Mouse (Mus musculus): ENCODE measurements at regions not wholly inside any gene's neighbourhood (a gene's known extent, or its start where the extent isn't known, plus 50 kb on each side); places are given as distances from the start of the nearest gene placed in this dataset.

DNA sequence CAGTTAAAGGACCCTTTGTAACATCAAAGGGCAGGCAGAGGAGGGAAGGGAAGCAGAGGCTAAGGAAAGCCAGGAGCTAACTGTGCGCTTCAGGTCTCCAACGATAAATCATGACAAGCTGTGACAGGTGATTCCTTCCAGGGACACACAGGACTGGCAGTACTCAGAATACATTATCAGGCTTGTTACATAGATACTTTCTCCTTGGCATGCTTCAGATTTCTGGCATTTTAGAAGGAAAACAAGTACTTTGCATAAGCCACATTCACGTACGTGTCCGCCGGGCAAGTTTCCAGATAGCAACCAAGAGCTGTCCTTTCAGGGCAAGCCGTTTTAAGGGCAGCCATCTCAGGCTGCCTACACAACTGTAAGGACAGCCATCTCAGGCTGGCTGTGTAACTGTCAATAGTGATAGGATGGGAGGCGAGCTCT lies 56.9 kb upstream of the Tgm3 start:
- Histone ChIP-seq H3K9ac (replicated peaks) (no peak overlapping the region), H3K27me3 (replicated peaks) (no peaks in the 10 kb centered on the region), H3K4me2 (no peak overlapping the region), H3K27ac (replicated peaks) (no peak overlapping the region), H3K36me3 (no peaks in the 10 kb centered on the region), H3K4me3 (replicated peaks) (no peak overlapping the region), H3K9me3 (replicated peaks) (no peaks in the 10 kb centered on the region), H3K4me1 (peaks cover 6% of the 10 kb centered on the region; the same call in 1 of the 2 replicates)
- ATAC-seq (ENCODE audit: low FRiP score), result peak; percentile 59
- 46% methylated on average over 8 of the region's 8 CpGs for WGBS

DNA sequence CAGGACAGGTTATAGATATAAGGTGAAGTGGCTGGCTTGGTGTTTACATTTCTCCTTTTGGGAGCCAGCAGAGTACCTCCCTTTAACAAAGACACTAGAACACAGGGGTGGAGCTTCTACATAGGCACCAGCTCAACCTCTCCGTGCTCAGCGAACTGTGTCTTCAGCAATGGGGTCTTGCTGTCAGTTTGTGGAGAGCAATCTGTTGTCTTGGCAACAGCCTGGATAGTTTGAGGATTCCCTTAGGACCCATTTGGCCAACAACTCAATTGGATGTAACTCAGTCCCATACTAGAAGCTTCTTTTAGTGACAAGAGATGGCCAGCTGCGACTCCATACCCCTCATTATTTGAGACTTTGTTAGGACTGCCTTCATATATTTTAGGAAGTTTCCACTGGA lies 54.0 kb upstream of the Tgm3 start:
- Histone ChIP-seq H3K4me3 (replicated peaks) (no peak overlapping the region), H3K36me3 (no peaks in the 10 kb centered on the region), H3K9me3 (replicated peaks) (no peaks in the 10 kb centered on the region), H3K4me1 (peaks cover 9% of the 10 kb centered on the region; the same call in 1 of the 2 replicates), H3K9ac (replicated peaks) (no peak overlapping the region), H3K27me3 (replicated peaks) (no peaks in the 10 kb centered on the region), H3K4me2 (no peak overlapping the region), H3K27ac (replicated peaks) (no peak overlapping the region)
- ATAC-seq (ENCODE audit: low FRiP score), result no peak
- 25% methylated on average over 3 of the region's 3 CpGs for WGBS

DNA sequence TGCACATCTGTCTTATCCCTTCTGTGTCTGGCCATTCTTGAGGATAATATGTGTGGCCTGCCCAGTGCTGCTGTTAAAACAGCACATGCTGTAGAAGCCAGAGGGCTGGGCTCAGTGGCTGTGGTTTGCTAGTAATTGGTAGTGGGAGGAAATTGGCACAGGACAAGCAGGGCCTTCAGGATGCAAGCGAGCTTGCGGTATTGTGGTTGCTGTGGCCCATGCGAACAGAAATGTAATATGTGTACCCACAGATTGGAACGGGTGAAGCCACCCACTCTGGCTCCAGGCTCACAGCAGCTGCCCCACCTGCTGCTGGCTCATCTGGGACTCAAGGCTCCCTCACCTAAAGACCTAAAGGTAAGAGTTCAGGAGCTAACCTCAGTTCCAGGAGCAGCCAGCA lies 51.8 kb upstream of the Tgm3 start:
- no peak overlapping the region for H3K27ac ChIP-seq (replicated peaks)
- no peak for ATAC-seq (ENCODE audit: low FRiP score)
- no peaks in the 10 kb centered on the region for H3K27me3 ChIP-seq (replicated peaks)
- no peak overlapping the region for H3K4me3 ChIP-seq (replicated peaks)
- H3K36me3 ChIP-seq, result no peaks in the 10 kb centered on the region
- WGBS, result 80% methylated on average over 4 of the region's 4 CpGs
- H3K4me1 ChIP-seq, result peaks cover 5% of the 10 kb centered on the region; the same call in 1 of the 2 replicates
- no peaks in the 10 kb centered on the region for H3K9me3 ChIP-seq (replicated peaks)
- H3K4me2 ChIP-seq, result no peak overlapping the region
- H3K9ac ChIP-seq (replicated peaks), result no peak overlapping the region

DNA sequence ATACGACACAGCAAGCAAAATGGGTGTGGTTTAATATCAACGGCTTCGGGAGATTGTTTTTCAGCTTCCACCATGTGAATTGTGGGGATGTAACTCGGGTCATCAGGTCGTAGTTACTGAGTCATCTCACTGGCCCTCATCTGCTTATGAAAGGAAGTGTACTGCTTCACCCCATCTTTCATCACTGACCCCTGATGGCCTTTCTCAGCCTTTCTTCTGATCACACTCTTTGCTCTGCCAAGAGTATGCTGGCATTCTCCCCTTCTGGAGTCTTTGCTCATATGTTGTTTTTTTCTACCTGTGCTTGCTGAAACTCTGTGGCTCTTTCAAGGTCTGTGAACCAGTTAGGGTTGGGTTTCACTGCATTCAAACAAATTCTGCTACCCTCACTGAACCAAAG lies 50.6 kb upstream of the Tgm3 start:
- Histone ChIP-seq H3K9me3 (replicated peaks) (no peaks in the 10 kb centered on the region), H3K9ac (replicated peaks) (no peak overlapping the region), H3K4me1 (0 out of 2 replicates have a peak, but pooled peaks cover 3% of the 10 kb centered on the region), H3K27ac (replicated peaks) (no peak overlapping the region), H3K27me3 (replicated peaks) (no peaks in the 10 kb centered on the region), H3K4me2 (no peak overlapping the region), H3K4me3 (replicated peaks) (no peak overlapping the region), H3K36me3 (no peaks in the 10 kb centered on the region)
- ATAC-seq (ENCODE audit: low FRiP score), result no peak
- 63% methylated on average over 5 of the region's 5 CpGs for WGBS
